Mouse (Mus musculus) spleen, adult 12 weeks (tissue): Measurements from ENCODE around the gene Cradd.
A peak's percentile ranks its signal among the peaks of the same experiment; 100 is the strongest.

ENCODE experiments used
- DNase-seq: peaks from one replicate; pipeline ENCODE4 v3.0.0; 2022; ENCODE audit warnings: low spot score

Gene Cradd

GRCm38 (mm10) chr10:95269151-95269550, 54.8 kb downstream of the Cradd start:
- no peak for DNase-seq

GRCm38 (mm10) chr10:95268366-95268765, 55.6 kb downstream of the Cradd start:
- no peak for DNase-seq

- DNase-seq = no peak
These were observed 57.0 kb downstream of the Cradd start for GRCm38 (mm10) chr10:95266983-95267382.

- no peak for DNase-seq
These were observed 57.7 kb downstream of the Cradd start for GRCm38 (mm10) chr10:95266041-95266762.

- DNase-seq = no peak
These were observed 58.4 kb downstream of the Cradd start for GRCm38 (mm10) chr10:95265576-95265975.

- peak; percentile 9 for DNase-seq
These were observed 59.2 kb downstream of the Cradd start for GRCm38 (mm10) chr10:95264485-95265321.

GRCm38 (mm10) chr10:95262388-95262787, 61.5 kb downstream of the Cradd start:
- no peak for DNase-seq

GRCm38 (mm10) chr10:95261279-95261678, 62.7 kb downstream of the Cradd start:
- DNase-seq = no peak

- DNase-seq = no peak
These were observed 63.5 kb downstream of the Cradd start for GRCm38 (mm10) chr10:95260420-95260819.

GRCm38 (mm10) chr10:95258471-95259155, 65.3 kb downstream of the Cradd start:
- no peak for DNase-seq

- DNase-seq = no peak
These were observed 66.0 kb downstream of the Cradd start for GRCm38 (mm10) chr10:95257979-95258378.

- DNase-seq = no peak
These were observed 67.8 kb downstream of the Cradd start for GRCm38 (mm10) chr10:95256095-95256494.

- no peak for DNase-seq
These were observed 68.8 kb downstream of the Cradd start for GRCm38 (mm10) chr10:95255018-95255680.

- no peak for DNase-seq
These were observed 69.4 kb downstream of the Cradd start for GRCm38 (mm10) chr10:95254453-95255001.

GRCm38 (mm10) chr10:95254046-95254445, 69.9 kb downstream of the Cradd start:
- DNase-seq = no peak

GRCm38 (mm10) chr10:95251674-95252073, 72.3 kb downstream of the Cradd start:
- DNase-seq = no peak

- DNase-seq = no peak
These were observed 75.6 kb downstream of the Cradd start for GRCm38 (mm10) chr10:95248362-95248761.

GRCm38 (mm10) chr10:95246696-95247095, 77.2 kb downstream of the Cradd start:
- DNase-seq = no peak

- no peak for DNase-seq
These were observed 78.3 kb downstream of the Cradd start for GRCm38 (mm10) chr10:95245680-95245982.

- no peak for DNase-seq
These were observed 78.8 kb downstream of the Cradd start for GRCm38 (mm10) chr10:95244961-95245679.
